Mouse (Mus musculus) adrenal gland (tissue): ENCODE results near the gene Slc35c1.

Experiments
- intact Hi-C: fragments of 180-260 bp; cut with DNase I; formaldehyde crosslinking; loops from one replicate; pipeline ENCODE4 v1.15.1; 2025

The Slc35c1 gene

DNA sequence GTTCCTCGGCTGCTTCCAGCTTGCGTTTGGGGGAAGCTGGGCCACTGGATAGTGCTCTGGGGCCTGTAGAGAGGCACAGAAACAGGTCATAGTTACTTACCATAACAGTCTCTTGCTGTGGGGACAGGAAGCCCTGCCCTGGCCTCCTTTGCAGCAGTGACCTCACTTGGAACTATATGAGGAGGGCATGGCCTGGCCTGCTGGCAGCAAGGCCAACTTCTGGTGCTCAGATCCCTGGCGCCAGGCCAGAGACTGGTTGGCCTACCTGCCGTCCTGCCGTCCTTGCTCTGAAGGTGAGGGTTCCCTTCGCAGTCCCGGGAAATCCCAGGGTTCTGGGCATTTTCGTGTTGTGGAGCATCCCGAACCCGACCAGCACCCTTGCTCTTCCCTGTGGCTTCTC is 48.6 kb downstream of the Slc35c1 start:
- intact Hi-C loops, result no loop called here

DNA sequence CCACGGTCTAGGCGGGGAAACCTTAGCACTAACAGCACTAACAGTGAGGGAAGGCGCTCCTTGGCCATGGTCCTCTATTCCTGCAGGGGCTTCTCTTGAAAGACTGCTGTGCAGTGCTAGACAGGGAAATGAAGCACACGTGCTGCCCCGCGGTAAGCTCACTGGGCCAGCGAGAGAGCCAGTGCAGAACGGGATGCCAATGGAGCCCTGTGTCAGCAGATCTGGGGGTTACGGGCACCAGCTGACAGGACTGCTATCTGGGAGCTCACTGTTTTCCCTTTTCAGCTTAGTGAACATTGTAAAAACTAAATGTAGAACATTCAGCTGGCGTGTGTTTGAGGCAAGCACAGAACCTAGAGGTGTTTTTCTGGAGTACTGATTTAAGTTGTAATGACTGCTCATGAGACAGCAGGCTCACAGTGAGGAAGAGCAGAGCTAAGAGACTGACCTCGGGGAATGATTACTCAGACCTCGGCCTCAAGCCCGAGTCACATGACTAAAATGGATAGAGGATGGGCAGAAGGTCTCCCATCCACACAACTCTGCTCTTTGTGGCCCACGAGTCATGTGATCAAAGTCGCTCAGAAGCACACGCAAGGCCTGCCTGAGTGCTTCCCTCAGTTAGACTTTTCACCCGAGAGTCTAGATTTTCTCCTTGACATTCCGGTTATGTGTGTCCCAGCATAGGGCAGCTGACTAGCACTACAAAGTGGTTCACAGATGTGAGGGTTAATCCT is 51.9 kb downstream of the Slc35c1 start:
- intact Hi-C loops, result no loop called here

DNA sequence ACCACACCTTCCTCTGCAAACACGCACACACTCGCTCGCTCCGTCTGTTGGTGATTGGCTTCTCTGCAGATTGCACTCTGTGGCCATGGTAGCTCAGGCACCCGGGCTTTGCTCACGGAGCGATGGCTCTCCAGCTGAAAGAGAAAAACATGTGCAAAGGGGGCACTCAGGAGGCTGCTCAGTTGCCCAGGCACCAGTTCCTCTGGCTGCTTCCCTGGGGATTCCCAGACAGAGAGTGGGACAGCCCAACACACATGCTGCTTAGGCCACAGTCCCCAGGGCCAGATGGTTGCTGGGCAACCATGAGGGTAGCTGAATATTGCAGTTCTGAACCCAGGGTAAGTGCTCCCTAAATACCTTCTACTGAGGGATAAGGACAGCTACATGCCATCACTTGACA is 54.7 kb downstream of the Slc35c1 start:
- intact Hi-C loops, result no loop called here

DNA sequence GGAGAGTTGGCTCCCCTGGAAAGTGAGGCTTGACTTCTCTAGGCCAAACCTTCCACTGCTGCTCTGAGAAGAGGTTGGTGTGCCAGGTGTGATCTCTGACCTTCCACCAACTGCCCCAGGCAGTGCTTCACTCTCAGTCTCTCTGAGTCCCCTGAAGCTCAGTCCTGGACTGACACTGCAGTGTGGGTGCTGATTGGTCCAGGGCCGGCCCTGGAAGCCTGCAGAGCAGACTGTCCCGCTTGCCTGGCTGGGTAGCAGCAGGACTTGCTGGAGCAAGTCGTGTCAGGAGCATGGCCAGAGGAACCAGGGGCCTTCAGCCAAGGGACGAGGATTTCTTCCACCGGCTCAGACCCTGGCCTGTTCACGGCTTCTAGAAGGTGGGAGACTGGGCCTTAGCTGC is 55.6 kb downstream of the Slc35c1 start:
- intact Hi-C loops, result no loop called here

DNA sequence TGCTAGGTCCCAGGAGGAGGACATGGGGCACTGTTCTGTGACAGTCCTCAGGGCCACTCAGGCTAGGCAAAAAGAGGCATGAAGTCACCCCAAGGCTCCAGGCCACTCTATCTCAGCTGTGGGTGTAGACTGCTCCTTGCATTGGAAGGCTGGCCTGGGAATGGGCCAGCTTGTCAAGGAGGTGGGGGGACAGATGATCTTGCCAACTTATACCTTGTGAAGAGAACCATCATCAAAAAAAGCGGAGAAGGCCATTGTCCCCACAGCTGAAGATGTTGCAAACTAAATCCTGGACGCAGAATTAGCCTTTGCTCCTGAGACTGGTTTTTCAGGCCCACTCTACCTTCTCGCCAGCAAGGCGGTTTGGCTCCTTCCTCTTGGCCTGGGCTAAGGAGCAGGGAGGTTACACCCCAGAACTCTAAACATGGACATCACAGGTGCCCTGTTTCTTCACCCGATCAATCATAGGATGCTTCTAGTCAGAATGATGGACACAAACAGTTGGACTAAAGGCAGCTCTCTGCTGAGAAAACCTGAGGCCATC is 56.5 kb downstream of the Slc35c1 start:
- intact Hi-C loops, result no loop called here
